Mouse (Mus musculus) limb, embryonic 15.5 days (tissue): Measurements from ENCODE around the gene Usp33. TPM values are rescaled to one million over a fixed set of nuclear protein-coding genes. Genes with fewer than 3 reads are reported as not detected.
"Not testable (repeated sequence)": the region's sequence is repeated elsewhere in the genome, so short reads cannot be mapped to it uniquely, and the experiment has no call there.

ENCODE experiments used
- ATAC-seq: fragments of 200-750 bp; cut with Nextera tagmentation; 2 replicates; pipeline ENCODE4 v1.8.0; 2017; ENCODE audit warnings: low read depth, moderate TSS enrichment; ENCODE audit not compliant: insufficient number of reproducible peaks, low FRiP score, low TSS enrichment
- H3K27ac ChIP-seq: fragments of 300-500 bp; sonication (generic); 2 replicates; pipeline ENCODE4 v1.5.1; 2015; ENCODE audit warnings: moderate library complexity, mild to moderate bottlenecking, inconsistent platforms
- H3K27me3 ChIP-seq: fragments of 300-500 bp; sonication (generic); 2 replicates; pipeline ENCODE4 v1.6.1; 2015; ENCODE audit warnings: inconsistent platforms
- H3K36me3 ChIP-seq: fragments of 300-500 bp; sonication (generic); 2 replicates; pipeline ENCODE4 v1.6.1; 2015; ENCODE audit warnings: inconsistent platforms
- H3K4me1 ChIP-seq: fragments of 300-500 bp; sonication (generic); 2 replicates; pipeline ENCODE4 v1.6.1; 2015; ENCODE audit warnings: inconsistent platforms
- H3K4me2 ChIP-seq: fragments of 300-500 bp; sonication (generic); 2 replicates; pipeline ENCODE4 v1.6.1; 2015; ENCODE audit warnings: mild to moderate bottlenecking, inconsistent platforms
- H3K4me3 ChIP-seq: fragments of 300-500 bp; sonication (generic); 2 replicates; pipeline ENCODE4 v1.5.1; 2015; ENCODE audit warnings: mild to moderate bottlenecking, inconsistent platforms
- H3K9ac ChIP-seq: fragments of 300-500 bp; sonication (generic); 2 replicates; pipeline ENCODE4 v1.6.1; 2015; ENCODE audit warnings: inconsistent platforms
- H3K9me3 ChIP-seq: fragments of 300-500 bp; sonication (generic); 2 replicates; pipeline ENCODE4 v1.6.1; 2016; ENCODE audit warnings: inconsistent platforms
- WGBS: fragments of 180-500 bp; shearing (Covaris S2); methylation state at CpG from one replicate; pipeline ENCODE4 v1.1.7; 2015; 5-methylcytosine and 5-hydroxymethylcytosine counted together
- polyA plus RNA-seq: library from polyadenylated mRNA; unstranded; fragments of >200 nt; fragmentation: Nextera tagmentation; extraction: Ambion mirVana; gene quantifications from 2 replicates; pipeline ENCODE4 v1.2.1, GENCODE M21; 2015

The Usp33 gene
- 44.9 and 45.2 TPM in 2 replicates for polyA plus RNA-seq

DNA sequence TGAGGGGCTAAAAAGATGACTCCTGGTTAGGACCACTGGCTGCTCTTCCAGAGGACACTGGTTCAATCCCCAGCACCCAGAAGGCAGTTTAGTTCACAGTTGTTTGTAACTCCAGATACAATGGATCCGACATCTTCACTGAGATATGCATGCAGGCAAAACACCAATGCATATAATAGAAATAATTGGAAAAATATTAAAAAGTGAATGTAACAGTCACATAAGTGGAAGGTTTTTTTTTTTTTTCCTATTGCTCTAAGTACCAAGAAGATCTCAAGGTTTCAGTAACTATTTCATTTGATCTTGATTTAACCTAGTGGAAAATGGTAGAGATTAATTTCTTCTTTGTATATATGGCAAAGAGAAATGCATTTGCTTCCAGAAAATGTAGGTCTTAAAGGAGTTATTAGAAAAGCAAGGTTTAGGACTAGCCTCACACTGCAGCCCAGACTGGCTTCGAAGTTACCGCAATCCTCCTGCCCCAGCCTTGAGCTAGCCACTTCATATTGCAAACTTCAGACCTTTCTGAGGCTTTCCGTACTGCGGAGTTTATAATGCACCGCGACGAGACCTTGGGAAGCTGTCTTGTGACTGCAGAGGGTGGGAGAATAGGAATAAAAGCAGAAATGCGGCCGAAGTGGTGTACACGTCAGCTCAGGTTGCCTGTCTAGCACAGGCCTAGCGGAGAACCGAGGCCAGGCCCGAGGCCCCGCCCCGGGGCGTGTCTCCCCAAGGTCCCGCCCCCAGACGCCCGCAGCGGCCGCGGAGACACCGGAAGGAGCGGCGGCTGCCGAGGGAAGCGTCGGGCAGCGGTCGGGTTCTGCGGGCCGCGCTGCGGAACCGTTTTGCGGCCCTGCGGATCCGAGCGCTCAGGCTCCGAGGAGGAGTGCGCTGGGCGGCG is at the start of gene Usp33:
Gene Usp33 (plus strand): TSS at position 747 of the 901 bp plus-strand sequence.
- peaks cover 18% of the 10 kb centered on the region for H3K4me1 ChIP-seq
- H3K9ac ChIP-seq, result peak within 1 kb of the TSS; percentile 92
- no peaks in the 10 kb centered on the region for H3K27me3 ChIP-seq
- WGBS, result 7% methylated on average over 40 of the region's 44 CpGs
- peak within 1 kb of the TSS; percentile 87 for H3K27ac ChIP-seq
- peak within 1 kb of the TSS; percentile 44 for H3K4me2 ChIP-seq
- no peaks in the 10 kb centered on the region for H3K9me3 ChIP-seq
- ATAC-seq, result peak; percentile 92
- no peaks in the 10 kb centered on the region for H3K36me3 ChIP-seq
- peak within 1 kb of the TSS; percentile 72 for H3K4me3 ChIP-seq

DNA sequence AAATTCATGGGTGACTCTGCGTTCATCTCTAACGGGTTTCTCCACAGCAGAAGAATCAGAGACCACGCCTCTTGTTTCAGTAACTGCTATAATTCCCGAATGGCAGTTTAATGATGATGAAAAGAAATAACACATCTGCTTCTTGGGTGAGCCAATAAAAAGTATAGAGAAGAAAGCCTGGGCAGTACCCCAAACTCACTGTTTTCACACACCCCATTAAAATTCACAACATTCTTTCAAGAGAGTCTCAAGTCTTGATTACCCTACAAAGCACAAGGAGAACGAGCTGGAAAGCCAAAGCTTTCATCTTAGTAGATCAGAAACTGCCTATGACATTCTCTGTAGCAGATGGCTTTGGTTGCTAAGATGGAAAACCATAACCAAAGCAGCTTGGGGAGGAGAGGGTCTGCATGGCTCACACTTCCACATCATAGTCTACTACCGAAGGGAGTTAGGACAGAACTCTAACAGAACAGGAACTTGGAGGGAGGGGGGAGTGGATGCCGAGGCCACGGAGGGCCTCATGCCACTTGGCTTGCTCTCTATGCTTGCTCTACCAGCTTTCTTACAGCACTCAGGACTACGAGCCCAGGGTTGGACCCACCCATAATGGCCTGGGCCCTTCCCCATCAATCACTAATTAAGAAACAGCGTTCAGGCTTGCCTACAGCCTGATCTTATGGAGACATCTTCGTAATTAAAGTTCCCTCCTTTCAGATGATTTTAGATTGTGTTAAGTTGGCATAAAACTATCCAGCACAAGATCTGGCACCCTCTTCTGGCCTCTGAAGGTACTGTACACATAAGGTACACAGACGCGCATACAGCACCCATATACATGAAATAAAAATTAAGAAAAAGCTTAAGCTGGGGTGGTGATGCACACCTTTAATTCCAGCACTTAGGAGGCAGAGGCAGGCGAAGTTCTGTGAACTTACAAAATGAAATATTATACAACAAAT is 45.6 kb upstream of the Usp33 start:
- WGBS, result 57% methylated on average over 14 of the region's 14 CpGs
- ATAC-seq, result no peak; the same call in 1 of the 2 replicates

DNA sequence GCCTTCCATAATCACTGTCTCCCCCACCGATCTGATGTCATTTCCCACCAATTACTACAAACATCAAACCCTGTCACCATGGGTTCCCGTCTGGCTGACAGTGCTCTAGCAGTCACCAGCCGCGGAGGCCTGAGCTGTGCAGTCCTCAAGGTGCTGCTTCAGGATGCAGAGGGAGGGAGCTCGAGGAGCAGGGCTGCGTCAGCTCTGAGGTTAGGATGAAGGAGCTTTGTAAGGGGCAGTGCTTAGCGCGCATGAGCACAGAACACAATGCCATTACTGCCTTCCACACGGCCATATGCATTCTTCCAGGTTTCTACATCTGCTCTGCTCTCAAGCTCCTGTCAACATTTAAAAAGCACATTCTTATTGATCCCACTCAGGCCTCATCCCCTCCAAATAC is 43.3 kb upstream of the Usp33 start:
- H3K4me3 ChIP-seq, result no peak overlapping the region
- WGBS, result 71% methylated on average over 9 of the region's 9 CpGs
- H3K4me1 ChIP-seq, result no peaks in the 10 kb centered on the region
- no peaks in the 10 kb centered on the region for H3K27me3 ChIP-seq
- H3K27ac ChIP-seq, result no peak overlapping the region
- ATAC-seq, result no peak
- no peak overlapping the region for H3K9ac ChIP-seq
- peaks cover 19% of the 10 kb centered on the region for H3K36me3 ChIP-seq
- H3K9me3 ChIP-seq, result no peaks in the 10 kb centered on the region
- H3K4me2 ChIP-seq, result no peak overlapping the region

More for the DNA sequence above, 45.6 kb upstream of the Usp33 start:
- no peak overlapping the region for H3K4me3 ChIP-seq
- H3K9me3 ChIP-seq, result no peaks in the 10 kb centered on the region
- no peak overlapping the region for H3K9ac ChIP-seq
- peak overlapping the region; percentile 34 for H3K27ac ChIP-seq
- H3K4me2 ChIP-seq, result no peak overlapping the region
- no peaks in the 10 kb centered on the region for H3K4me1 ChIP-seq
- H3K36me3 ChIP-seq, result peaks cover 31% of the 10 kb centered on the region
- H3K27me3 ChIP-seq, result no peaks in the 10 kb centered on the region

DNA sequence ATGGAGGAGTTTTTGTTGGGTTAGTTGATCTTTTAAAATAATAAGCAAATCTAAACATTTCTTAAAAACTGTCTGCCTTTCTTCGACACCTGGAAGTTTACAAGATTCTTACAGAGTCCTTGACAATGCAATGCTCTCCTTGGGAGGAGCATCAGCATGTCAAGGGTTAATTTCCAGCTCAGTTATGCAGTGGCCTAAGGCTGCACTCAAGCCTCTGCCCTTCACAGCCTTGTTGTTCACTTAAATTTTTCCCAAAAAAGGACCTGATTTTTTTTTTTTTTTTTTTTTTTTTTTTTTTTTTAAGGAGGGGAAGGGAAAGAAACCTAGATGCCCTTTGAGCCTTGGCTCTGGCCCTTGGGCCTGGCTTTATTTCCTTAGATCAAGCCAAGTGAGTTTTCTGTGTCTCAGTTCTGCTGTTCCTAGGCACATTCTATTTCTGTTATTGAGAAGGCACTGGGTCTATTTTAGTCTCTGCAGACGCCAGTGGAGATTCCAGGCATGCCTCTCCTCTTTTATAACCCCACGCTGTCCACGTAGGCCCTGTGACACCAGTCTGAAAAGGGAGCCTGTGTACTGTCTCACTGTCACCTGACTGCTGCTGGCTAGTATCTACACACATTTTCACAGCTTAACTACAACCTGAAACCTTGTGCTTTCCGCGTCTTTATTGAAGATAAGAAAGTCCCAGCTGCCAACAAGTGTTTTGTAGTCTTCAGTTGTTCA is 42.0 kb upstream of the Usp33 start:
- peak overlapping the region; percentile 34 for H3K27ac ChIP-seq
- 0 out of 2 replicates have a peak, but pooled peaks cover 2% of the 10 kb centered on the region for H3K4me1 ChIP-seq
- H3K9ac ChIP-seq, result no peak overlapping the region
- H3K4me2 ChIP-seq, result no peak overlapping the region
- ATAC-seq, result no peak
- H3K27me3 ChIP-seq, result no peaks in the 10 kb centered on the region
- peaks cover 19% of the 10 kb centered on the region for H3K36me3 ChIP-seq
- H3K4me3 ChIP-seq, result no peak overlapping the region
- H3K9me3 ChIP-seq, result no peaks in the 10 kb centered on the region
- 22% methylated on average over 6 of the region's 6 CpGs for WGBS

DNA sequence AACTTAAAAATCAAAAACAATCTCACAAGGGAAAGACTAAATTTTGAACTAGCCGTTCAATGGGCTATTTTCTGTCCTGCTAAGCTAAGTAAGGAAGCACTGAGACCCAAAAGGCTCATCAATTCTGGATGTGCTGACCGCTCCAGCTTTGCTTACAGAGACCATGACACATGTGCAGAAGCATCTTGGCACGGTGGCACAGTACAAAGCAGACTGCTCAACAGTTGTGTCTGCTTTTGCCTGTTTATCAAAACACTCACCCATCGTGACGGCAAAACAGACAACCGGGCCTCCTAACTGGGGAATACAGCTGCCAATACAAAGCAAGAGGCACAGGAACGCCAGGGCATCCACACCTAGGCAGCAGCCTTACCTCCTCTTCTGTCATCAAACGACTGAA is 41.2 kb upstream of the Usp33 start:
- Histone ChIP-seq H3K4me1 (0 out of 2 replicates have a peak, but pooled peaks cover 7% of the 10 kb centered on the region), H3K4me2 (no peak overlapping the region), H3K9me3 (no peaks in the 10 kb centered on the region), H3K27ac (no peak overlapping the region), H3K36me3 (peaks cover 17% of the 10 kb centered on the region), H3K9ac (no peak overlapping the region), H3K4me3 (no peak overlapping the region), H3K27me3 (no peaks in the 10 kb centered on the region)
- ATAC-seq, result no peak
- 75% methylated on average over 8 of the region's 8 CpGs for WGBS

DNA sequence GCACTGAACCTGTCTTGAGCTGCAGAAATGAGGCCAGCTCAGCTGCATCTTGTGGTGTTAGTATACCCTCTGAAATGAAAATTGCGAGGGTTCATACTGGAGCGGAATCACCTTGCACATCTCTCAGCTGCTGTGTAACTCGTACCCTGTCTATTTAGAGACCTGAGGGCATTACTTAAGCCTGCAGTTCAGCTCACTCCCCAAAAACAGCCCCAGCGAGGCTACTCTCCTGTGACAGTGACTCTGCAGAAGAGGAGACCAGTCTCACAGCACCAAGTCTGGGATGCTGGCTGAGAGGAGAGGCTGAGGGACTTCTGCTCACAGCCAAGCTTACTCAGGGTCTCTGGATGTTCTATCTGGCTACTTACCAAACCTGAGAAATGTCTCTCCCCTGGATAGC is 40.3 kb upstream of the Usp33 start:
- 0 out of 2 replicates have a peak, but pooled peaks cover 7% of the 10 kb centered on the region for H3K4me1 ChIP-seq

DNA sequence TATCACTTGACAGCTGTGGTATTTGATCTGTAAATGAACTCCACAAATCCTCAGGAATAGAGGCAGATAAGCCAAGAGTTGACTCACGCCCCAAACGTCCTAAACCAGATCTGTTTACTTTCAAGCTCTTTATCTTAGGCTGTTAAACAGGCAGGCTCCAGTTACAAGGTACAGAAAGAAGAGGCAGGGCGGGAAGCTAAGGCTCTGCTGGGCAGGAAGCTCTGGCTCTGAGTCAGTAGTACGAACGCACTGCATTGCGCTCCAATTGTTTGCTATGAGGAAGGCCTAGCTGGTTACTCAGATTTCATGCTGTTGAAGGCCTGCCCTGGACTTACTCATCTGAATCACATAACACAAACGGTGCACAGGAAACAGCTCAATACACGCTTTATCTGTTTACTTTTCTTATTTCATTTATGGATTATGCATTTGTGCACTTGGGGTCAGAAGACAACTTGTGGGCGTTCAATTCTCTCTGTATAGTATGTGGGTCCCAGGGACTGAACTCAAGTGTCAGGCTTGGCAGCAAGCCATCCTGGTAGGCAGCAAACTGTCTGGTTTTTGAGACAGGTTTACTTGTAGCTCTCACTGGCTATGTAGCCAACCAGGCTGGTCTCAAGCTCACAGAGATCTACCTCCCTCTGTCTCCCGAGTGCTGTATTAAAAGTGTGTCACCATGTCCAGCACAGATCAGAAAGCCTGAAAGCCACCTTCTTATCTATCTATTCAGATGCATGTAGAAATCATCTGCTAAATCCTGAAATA is 37.6 kb upstream of the Usp33 start:
- H3K4me1 ChIP-seq, result 0 out of 2 replicates have a peak, but pooled peaks cover 7% of the 10 kb centered on the region
- WGBS, result 40% methylated on average over 10 of the region's 10 CpGs
- peak overlapping the region; percentile 64 for H3K27ac ChIP-seq

More for the DNA sequence above, 40.3 kb upstream of the Usp33 start:
- Histone ChIP-seq H3K27me3 (no peaks in the 10 kb centered on the region), H3K4me2 (no peak overlapping the region), H3K27ac (no peak overlapping the region), H3K36me3 (peaks cover 17% of the 10 kb centered on the region), H3K9me3 (no peaks in the 10 kb centered on the region), H3K4me3 (no peak overlapping the region), H3K9ac (no peak overlapping the region)
- no peak for ATAC-seq
- 83% methylated on average over 4 of the region's 4 CpGs for WGBS

DNA sequence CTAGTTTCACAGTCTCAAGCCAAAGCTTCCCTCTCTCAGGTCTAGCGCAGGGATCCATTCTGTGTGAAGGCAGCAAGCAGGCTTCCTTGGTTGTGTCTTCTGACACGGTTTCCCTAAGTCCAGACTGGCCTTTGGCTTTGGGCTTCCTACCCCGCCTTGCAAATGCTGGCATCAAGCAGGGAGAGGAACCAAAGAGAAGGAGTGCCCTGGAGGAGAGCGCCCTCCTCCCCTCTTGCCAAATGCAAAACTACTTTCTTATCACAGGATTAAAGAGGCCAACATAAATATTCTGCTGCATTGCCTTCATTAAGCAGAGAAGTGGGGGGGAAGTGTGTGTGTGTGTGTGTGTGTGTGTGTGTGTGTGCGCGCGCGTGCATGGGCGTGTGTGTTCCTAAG is 37.0 kb upstream of the Usp33 start:
- 88% methylated on average over 9 of the region's 9 CpGs for WGBS
- ATAC-seq, result no peak
- H3K9ac ChIP-seq, result no peak overlapping the region

More for the DNA sequence above, 37.6 kb upstream of the Usp33 start:
- H3K9ac ChIP-seq, result no peak overlapping the region
- peak; percentile 46; the same call in 1 of the 2 replicates for ATAC-seq
- H3K27me3 ChIP-seq, result no peaks in the 10 kb centered on the region
- H3K9me3 ChIP-seq, result no peaks in the 10 kb centered on the region
- no peak overlapping the region for H3K4me2 ChIP-seq
- H3K4me3 ChIP-seq, result no peak overlapping the region
- peaks cover 16% of the 10 kb centered on the region for H3K36me3 ChIP-seq

DNA sequence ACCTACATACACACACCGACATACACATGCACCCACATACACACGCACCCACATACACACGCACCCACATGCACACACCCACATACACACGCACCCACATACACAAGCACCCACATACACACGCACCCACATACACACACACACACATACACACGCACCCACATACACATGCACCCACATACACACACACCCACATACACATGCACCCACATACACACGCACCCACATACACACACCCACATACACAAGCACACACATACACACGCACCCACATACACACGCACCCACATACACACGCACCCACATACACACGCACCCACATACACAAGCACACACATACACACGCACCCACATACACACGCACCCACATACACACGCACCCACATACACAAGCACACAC is 31.6 kb upstream of the Usp33 start:
- 80% methylated on average over 14 of the region's 14 CpGs for WGBS

More for the DNA sequence above, 37.0 kb upstream of the Usp33 start:
- no peak overlapping the region for H3K4me2 ChIP-seq
- no peaks in the 10 kb centered on the region for H3K27me3 ChIP-seq
- H3K9me3 ChIP-seq, result no peaks in the 10 kb centered on the region
- 0 out of 2 replicates have a peak, but pooled peaks cover 7% of the 10 kb centered on the region for H3K4me1 ChIP-seq
- no peak overlapping the region for H3K4me3 ChIP-seq
- peak overlapping the region; percentile 64 for H3K27ac ChIP-seq
- H3K36me3 ChIP-seq, result peaks cover 16% of the 10 kb centered on the region

DNA sequence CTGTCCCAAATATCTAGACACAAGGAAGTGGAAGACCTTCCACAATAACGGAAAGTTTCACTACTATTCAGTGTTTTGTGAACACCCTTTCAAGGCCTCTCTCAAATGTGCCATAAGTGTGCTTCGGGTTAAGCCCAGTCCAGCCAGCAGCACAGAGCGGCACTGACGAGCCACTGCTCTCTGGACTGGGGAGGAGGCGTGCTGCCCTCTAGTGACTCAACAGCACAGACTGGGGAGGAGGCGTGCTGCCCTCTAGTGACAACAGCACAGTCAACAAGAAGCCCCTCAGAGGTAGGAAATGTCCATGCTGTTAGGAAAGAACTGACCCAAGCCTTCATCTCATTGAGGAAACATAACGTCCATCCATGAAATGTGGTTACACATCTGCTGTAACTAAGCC is 30.7 kb upstream of the Usp33 start:
- H3K27me3 ChIP-seq, result no peaks in the 10 kb centered on the region
- H3K4me1 ChIP-seq, result no peaks in the 10 kb centered on the region
- peaks cover 12% of the 10 kb centered on the region for H3K36me3 ChIP-seq
- H3K9me3 ChIP-seq, result no peaks in the 10 kb centered on the region
- 12% methylated on average over 7 of the region's 7 CpGs for WGBS
- H3K4me2 ChIP-seq, result no peak overlapping the region
- H3K27ac ChIP-seq, result no peak overlapping the region
- no peak overlapping the region for H3K9ac ChIP-seq
- peak; percentile 77 for ATAC-seq
- H3K4me3 ChIP-seq, result no peak overlapping the region

More for the DNA sequence above, 31.6 kb upstream of the Usp33 start:
- not testable (repeated sequence) for H3K4me1 ChIP-seq, H3K9me3 ChIP-seq, H3K4me3 ChIP-seq, H3K27ac ChIP-seq, H3K36me3 ChIP-seq, H3K9ac ChIP-seq, H3K27me3 ChIP-seq, ATAC-seq, H3K4me2 ChIP-seq
